Comparison of ENCODE assay signal across 24 mouse cellular contexts in genomic region chr6:40350041-40350440, GRCm38 (mm10).
"Had no signal": no experiment of that assay in that cellular context is flagged by ENCODE, and none has a peak within 500 bp of the region (broad histone marks: within the 10 kb centered on the region; RNA-seq: fewer than 3 reads in every experiment).

No protein-coding gene starts in this region.

- H3K27me3 ChIP-seq: heart, embryonic 12.5 days; hindbrain, embryonic 12.5 days; intestine, embryonic 15.5 days; limb, embryonic 13.5 days; limb, embryonic 15.5 days; liver, embryonic 13.5 days; liver, embryonic 15.5 days had no signal

- DNase-seq: gastrocnemius, adult 2 months; gastrocnemius, postnatal 10 days; gastrocnemius, postnatal 25 days; heart, adult 18-20 months; heart, postnatal 10 days; heart, postnatal 4 days; kidney, adult 18-20 months; kidney, adult 8-10 months; kidney, postnatal 10 days; kidney, postnatal 25 days; kidney, postnatal 4 days; layer of hippocampus, postnatal 36 days; left cerebral cortex, postnatal 4 days; liver, embryonic 13.5 days had no signal

- H3K9me3 ChIP-seq: heart, embryonic 10.5 days; heart, embryonic 12.5 days; hindbrain, embryonic 10.5 days; hindbrain, embryonic 12.5 days; intestine, embryonic 15.5 days; limb, embryonic 13.5 days; limb, embryonic 15.5 days; liver, embryonic 13.5 days; liver, embryonic 15.5 days had no signal

- H3K9ac ChIP-seq: heart, embryonic 12.5 days; hindbrain, embryonic 12.5 days; hindbrain, embryonic 14.5 days; intestine, embryonic 15.5 days; limb, embryonic 13.5 days; limb, embryonic 15.5 days; liver, embryonic 13.5 days; liver, embryonic 15.5 days had no signal

- H3K4me3 ChIP-seq: gastrocnemius, adult 2 months; heart, embryonic 10.5 days; heart, embryonic 12.5 days; hindbrain, embryonic 10.5 days; hindbrain, embryonic 12.5 days; intestine, embryonic 15.5 days; layer of hippocampus, adult 2 months; limb, embryonic 13.5 days; limb, embryonic 15.5 days; liver, embryonic 13.5 days; liver, embryonic 15.5 days had no signal

- H3K4me1 ChIP-seq: hindbrain, embryonic 10.5 days; hindbrain, embryonic 12.5 days; limb, embryonic 13.5 days had no signal

- H3K36me3 ChIP-seq: intestine, embryonic 15.5 days; liver, embryonic 15.5 days had no signal

- H3K27ac ChIP-seq: gastrocnemius, adult 2 months; heart, embryonic 10.5 days; hindbrain, embryonic 10.5 days; hindbrain, embryonic 12.5 days; hindbrain, embryonic 14.5 days; intestine, embryonic 15.5 days; layer of hippocampus, adult 2 months; limb, embryonic 13.5 days; limb, embryonic 15.5 days; liver, embryonic 13.5 days; liver, embryonic 15.5 days had no signal
